Mouse (Mus musculus): ENCODE results near the gene Vamp4.
A peak's percentile ranks its signal among the peaks of the same experiment; 100 is the strongest.

The Vamp4 gene

DNA sequence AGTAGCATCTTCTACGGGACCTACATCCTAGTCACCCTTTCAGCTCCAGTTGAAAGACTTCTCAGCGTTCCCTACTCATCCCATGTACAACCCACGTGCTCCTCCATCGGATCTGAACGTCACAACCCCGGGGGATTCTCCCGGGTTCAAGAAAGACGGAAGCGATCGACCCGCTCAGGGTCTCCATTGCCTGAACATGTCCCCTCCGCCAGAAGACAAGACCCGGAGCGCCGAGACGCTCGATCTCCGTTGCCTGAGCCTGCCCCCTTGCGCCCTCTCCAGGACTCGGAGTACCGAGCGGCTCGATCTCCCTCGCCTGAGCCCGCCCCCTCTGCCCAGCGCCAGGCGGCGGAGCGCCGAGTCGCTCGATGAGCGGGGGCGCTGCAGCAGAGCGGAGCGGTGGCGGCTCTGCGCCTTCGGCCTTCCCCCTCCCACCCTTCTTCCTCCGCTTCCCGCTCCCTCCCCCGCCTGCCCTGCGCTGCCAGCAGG is at the start of gene Vamp4:
Gene Vamp4, plus strand, starts transcription at position 256 of the 489 bp plus-strand sequence.
- peak; percentile 97 for DNase-seq (ENCODE audit: extremely low spot score, low spot score)

DNA sequence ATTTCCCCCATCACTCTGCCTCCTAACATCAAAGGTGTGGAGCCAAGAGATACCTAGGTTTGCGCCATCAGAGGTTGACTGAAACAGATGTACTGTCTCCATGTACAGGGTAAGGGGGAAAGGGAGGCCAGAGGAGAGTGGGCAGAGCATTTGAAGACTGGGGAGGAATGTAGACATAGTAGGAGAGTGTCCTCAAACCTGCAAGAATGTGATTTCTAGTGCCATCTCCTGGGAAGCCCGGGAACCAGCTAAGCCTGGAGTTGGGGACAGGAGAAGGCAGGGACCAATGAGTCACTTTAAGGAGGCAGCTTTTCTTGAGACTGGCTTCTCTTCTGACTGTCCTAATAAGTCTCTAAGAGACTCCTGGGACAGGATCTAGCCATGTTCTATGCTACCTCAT is 40.7 kb upstream of the Vamp4 start:
- DNase-seq (ENCODE audit: extremely low spot score, low spot score), result no peak

DNA sequence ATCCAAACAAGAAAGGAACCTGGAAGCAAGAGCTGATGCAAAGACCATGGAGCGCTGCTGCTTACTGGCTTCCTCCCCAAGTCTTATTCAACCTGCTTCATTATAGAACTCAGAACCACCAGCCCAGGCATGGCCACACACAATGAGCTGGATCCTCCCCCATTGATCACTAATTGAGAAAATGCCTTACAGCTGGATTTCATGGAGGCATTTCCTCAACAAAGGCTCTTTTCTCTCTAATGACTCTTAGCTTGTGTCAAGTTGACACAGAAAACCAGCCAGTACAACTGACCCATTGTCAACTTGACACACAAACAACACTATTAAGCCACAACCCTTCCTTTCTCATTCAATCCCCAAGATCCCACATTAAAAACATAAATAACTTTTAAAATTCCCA is 39.6 kb upstream of the Vamp4 start:
- DNase-seq (ENCODE audit: extremely low spot score, low spot score), result no peak

DNA sequence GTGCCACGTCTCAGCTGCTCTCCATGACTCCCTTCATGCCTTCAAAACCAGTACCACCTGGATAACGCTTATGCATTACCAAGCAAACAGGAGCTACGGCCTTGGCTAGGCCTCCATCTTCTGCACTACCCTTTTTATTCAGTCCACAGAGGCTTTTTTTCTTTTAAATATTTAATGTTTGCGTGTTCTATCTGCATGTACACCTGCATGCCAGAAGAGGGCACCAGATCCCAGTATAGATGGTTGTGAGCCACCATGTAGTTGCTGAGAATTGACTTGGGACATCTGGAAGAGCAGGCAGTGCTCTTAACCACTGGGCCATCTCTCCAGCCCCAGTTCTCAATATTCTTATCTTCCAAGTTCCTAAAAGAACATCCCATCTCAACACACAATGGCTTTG is 38.7 kb upstream of the Vamp4 start:
- no peak for DNase-seq (ENCODE audit: extremely low spot score, low spot score)

DNA sequence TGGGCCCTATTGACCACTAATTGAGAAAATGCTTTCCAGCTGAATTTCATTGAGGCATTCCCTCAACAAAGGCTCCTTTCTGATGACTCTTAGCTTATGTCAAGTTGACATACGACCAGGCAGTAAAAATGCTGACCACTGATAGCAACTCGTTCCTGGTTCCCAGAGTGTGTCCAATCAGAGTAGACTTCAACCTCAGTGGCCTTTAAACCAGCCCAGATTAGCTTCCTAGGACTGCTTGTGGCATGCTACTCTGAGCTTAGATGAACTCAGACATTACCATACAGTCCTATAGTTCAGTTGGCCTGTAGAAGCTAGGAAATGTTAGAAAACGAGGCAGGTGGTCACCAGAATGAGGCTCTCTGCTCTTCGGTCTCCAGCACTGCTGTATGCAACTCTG is 38.0 kb upstream of the Vamp4 start:
- DNase-seq (ENCODE audit: extremely low spot score, low spot score), result no peak

DNA sequence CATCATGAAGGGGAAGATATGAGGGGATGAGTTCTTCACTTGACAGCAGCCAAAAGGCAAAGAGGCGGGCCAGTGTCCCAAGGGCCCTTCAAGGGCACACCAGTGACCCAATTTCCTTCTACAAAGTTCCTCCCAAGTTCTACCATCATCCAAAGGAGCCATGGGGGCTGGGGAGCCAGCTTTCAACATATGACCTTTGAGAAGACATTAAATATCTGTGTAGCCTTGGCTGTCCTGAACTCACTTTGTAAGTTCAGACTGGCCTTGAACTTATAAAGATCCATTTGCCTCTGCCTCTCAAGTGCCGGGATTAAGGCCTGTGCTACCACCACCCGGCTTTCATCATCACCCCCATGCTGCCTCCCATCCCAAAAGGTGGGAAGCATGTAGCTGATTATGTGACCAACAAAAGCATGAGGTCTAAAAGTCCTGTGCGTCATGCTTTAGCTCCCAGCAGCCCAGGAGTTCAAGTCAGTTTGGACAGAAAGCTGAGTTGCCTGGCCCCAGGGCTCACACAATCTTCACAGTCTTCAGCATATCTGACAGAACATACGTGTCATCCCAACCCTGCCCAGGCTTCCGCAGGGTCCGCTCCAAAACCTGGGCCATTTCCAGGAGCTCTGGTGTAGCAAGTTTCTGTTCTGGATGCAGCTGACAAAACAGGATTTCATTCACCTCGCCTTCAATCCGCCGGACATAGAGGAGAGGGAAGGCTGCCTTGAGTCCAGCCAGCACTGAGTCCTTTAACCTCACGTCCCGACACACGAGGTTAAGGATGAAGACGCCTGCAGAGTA is 36.4 kb upstream of the Vamp4 start:
- no peak for DNase-seq (ENCODE audit: extremely low spot score, low spot score)

DNA sequence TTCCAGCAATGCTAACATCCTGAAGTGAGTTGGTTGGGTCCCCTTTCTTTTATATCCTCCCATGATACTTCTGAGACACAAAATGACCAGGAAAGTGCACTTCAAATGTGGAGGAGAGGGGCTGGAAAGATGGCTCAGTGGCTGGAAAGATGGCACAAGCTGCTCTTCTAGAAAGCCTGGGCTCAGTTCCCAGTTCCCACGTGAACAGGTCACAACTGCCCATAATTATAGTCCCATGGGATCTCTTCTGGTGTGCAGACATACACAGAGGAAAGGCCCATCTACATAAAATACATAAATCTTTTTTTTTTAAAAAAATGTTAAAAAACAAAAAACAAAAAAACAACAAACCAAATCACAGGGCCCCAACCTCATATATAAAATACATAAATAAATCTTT is 27.1 kb upstream of the Vamp4 start:
- DNase-seq (ENCODE audit: extremely low spot score, low spot score), result no peak

DNA sequence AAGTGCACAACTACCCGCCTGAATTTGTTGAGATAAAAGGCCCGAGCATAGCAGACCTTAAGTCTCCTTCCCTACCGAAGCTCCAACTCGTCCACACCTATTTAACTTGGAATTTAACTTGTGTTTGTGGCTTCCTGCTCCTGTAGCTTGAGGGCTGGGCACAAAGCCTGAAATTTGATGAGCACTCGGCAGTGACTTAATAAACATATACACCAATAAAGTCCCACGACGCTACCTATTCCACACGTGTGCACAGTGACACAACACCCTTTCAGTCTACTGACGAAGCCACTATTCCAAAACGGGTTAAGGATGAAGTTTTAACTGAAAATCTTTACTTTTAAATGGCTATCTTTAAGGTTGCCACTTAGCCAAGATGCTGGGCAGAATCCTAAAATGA is 22.7 kb upstream of the Vamp4 start:
- DNase-seq (ENCODE audit: extremely low spot score, low spot score), result no peak

DNA sequence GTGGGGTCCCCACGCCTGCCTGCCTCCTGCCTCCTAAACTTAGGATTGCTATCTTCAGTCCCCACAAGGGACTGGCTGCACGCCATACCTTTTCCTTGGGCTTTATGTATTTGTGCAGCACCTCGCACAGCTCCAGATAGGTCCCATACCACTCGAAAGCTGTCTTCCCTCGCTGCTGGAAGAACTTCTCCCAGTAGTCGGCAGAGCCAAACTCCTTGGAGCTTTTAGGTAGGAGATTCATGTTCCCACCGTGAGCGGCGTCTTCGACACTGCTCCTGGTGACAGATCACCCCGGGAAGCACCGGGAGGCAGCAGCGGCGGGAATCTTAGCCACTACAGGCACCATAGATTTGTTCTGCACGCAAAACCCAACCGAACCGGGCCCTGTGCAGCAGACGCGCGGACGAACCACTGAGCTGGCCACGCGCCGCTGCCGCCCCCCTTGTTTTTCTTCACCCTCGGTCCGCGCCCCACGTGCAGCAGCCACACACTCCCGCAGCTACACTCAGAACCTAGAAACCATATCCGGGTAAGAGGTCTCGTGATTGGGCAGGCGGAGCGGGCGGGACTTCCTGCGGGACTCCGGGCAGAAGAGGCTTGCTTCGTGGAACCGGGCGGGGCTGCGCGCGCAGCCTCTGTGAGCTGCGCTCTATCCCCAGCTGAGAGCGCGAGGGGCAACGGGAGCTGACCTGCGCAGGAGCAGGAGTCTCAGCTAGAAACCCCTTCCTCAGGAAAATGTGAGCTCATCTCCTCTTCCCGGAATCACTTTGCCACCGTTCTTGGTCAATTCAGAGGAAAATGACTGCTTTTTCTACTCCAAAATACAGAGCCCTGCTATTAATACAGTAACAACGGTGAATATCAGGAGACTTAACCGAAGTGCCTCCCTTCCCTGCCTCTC is 22.0 kb upstream of the Vamp4 start, which contains the start of gene Mettl13:
Gene Mettl13, minus strand, starts transcription at position 536 of the 901 bp plus-strand sequence.
- peak; percentile 92 for DNase-seq (ENCODE audit: extremely low spot score, low spot score)

DNA sequence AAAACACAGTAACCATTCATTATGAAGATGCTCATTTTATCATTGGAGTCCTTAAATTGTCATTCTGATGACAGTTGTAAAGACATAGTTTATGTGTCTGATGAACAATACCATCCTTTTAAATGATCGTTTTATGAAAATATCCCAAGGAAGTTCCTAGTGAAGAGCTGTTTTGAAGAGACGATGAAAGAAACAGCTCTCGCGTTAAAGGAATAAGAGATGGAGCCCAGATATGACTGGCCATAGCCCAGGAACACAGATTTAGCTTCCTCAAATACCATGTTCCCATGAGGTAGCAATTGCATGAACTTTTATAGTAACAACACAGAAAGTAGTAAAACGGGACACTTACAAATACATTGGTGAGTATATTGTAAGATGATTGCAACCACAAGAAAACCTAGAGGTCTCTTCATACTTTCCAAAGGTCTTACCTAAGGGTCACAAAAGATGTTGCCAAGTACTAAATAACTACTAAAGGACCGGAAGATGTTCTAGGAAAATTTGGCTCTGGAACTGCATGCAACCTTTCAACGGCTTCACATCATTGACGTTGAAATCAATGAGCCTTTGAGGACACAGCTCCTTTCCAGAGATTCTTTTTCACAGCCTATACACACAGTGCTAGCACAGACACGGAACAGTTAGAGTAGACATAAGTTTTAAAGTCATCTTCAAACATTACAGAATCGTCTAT is 21.2 kb upstream of the Vamp4 start:
- no peak for DNase-seq (ENCODE audit: extremely low spot score, low spot score)

DNA sequence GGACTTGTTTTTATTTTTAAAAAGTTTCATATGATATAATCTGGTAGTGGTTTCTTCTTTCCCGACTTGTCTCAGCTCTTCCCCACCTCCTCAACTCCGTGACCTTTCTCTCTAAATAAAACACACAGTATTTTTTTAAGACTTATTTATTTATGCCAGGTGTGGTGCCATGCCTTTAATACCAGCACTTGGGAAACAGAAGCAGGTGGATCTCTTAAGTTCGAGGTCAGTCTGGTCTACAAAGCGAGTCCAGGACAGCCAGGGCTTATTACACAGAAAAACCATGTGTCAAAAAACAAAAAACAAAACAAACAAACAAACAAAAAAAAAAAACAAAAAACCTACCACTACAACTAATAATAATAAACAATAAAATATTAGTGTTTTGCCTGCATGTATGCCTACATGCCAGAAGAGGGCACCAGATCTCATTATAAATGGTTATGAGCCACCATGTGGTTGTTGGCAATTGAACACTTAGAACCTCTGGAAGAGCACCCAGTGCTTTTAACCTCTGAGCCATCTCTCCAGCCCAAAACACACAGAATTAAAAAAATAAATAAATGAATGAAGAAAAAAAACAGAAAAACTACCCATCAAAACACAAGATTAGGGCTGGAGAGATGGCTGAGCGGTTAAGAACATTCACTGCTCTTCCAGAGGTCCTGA is 20.6 kb upstream of the Vamp4 start:
- no peak for DNase-seq (ENCODE audit: extremely low spot score, low spot score)

DNA sequence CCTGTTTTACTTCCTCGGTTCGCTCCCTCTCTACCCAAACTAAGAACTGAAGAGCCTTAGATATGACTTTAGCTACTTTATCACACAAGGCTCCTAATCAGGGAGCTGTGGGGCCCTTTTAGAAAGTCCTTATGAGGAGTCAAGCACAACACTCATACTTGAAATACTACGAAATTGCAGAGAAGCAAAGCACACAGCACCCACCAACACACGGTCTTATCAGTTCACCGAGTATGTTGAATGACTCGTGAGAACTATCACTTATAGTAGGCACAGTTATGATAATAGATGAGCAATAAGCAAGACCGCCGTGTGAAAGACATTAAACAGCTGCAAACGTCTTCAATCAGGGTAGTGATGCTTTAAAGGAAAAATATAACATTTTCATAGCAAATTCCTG is 17.4 kb upstream of the Vamp4 start:
- no peak for DNase-seq (ENCODE audit: extremely low spot score, low spot score)

DNA sequence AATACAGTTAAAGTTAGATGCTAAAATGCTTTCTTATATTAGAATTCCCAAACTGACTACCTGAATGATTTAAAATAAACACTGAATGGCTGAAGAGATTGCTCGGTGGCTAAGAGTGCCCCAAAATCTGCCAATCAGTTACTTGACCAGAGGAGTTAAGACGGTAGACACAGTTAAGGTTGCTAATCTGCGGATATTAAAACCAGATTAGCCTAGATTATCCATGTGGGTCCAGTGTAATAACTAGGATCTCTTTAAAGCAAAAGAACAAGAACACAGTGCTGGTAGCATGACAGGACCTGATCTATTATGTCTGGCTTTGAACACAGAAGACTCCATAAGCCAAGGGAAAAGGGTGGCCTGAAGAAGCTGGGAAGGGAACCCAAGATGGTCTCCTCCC is 16.1 kb upstream of the Vamp4 start:
- no peak for DNase-seq (ENCODE audit: extremely low spot score, low spot score)

DNA sequence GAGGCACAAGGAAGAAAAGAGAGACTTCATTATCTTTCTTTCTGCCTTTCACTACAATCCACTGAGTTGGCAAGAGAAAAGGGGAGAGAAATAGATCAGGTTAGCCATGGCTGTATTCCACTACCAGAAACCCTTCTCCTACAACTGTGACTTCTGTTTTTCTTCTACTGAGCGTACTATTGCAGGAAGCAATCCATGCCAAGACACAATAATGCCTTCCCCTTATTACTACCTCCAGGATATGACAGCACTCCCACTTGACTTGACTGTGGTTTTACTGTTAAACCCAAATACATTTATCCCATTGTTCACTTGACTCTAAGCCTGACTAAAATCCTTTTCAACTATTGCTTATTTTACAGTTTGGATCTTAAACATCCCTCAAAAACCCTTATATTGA is 7.1 kb upstream of the Vamp4 start:
- DNase-seq (ENCODE audit: extremely low spot score, low spot score), result no peak

DNA sequence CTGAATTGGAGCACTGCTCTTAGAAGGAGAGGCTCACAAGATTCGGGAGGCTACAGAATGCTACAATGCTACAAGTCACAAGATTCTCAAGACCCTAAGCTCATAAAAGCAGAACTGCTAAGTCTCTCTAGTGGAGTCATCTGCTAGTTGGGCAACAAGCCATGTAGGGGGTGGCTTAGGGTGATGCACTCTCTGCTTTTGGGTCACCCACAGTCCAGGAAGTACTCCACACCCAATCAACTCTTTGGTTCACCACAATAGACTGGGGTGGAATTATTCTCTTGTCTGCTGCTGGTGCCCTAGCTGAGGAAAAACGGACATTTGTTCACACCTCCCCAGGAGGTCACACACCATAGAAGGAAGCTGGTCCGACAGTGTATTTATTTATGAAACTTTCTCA is 5.3 kb upstream of the Vamp4 start:
- no peak for DNase-seq (ENCODE audit: extremely low spot score, low spot score)

DNA sequence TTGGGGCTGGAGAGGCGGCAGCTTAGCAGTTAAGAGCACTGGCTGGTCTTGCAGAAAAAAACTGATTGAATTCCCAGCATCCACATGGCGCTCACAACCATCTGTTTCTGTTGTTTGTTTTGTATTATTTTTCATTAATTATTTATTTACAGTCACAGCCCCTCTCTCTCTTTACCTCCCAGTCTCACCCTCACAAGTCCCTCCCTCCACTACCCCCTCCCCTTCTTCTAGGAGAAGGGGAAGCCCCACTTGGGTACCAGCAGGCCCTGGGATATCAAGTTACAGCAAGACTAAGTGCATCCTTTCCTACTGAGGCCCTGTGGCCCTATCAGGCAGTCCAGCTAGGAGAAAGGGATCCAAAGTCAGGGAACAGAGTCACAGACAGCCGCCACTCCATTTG is 3.0 kb upstream of the Vamp4 start:
- peak; percentile 28 for DNase-seq (ENCODE audit: extremely low spot score, low spot score)

DNA sequence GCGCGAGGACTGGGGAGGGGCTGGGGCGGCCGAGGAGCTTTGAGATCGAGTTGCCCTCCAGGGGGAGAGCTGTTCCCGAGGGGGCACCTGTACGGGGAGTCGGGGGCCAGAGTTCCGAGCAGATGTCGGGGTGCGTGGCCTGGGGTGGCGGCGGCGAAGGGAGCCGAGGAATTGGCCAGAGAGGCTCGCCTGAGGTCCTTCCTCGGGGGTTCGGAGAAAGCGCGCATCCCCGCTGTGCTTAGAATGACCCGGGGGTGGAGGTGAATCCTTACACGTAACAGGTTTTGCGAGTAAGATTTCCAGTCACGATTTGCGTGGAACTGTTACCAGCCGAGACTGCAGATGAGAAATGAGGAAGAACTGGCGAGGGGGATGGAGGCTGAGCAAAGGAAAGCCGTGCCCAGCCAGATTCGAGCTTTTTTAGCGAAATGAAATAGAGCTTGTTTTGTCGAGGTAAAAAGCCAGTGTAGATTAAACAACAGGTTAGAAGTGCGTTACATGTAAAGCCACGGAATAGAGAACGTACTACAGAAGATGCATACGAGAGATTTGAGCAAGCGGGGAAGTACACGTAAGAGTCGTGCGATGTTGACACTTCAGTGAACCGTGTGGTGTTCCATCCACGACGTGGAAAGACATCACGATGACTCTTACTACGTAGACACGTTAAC is 751 bp downstream of the Vamp4 start:
- no peak for DNase-seq (ENCODE audit: extremely low spot score, low spot score)

DNA sequence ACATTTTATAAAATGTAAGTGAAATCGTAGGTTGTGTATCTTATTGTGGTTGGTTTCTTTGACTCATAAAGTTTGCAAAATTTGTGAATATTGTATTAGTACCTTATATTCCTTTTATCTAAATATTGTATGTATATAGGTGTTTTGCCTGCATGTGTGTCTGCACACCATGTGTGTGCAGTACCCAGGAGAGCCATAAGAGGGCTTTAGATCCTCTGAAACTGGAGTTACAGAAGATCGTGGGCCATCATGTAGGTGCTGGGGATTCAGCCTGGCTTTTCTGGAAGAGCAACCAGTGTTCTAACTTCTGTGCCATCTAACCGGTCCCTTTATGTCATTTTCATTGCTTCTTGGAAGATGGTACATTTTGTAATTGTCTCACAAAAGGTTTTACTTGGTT is 4.8 kb downstream of the Vamp4 start:
- no peak for DNase-seq (ENCODE audit: extremely low spot score, low spot score)

DNA sequence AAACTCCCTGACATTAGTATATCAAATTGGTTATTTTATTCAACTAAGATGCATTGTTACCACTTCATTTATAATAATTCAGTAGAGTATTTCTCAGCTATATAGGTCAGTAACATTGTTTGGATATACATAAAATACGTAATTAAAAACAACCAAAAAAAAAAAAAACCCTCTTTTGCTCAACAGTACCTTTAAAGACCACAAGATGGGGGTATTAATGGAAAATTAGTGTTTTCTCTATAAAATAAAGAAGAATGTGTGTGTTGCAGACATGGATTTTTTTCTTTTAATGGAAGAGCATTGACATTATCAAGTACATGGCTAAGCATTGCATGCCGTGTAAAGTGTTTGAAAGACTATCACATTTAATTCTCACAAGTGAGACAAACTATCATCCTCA is 12.6 kb downstream of the Vamp4 start:
- DNase-seq (ENCODE audit: extremely low spot score, low spot score), result no peak

DNA sequence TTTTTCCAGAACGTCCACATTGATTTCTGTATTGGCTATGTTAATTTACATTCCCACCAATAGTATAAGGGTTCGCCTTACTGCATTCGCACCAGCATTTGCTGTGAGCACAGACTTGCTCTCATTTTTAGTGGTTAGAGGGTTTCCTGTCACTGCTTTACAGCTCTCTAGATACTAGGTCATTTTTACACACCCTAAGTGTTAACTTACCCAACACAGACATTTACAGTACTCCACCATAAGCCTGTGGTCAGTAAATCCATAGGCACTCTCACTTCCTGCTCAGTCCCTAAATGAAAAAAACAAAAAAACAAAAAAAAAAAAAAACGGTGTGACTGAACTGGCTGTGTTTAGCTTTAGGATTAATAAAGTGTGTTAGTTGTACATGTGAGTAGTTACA is 16.0 kb downstream of the Vamp4 start:
- DNase-seq (ENCODE audit: extremely low spot score, low spot score), result no peak

DNA sequence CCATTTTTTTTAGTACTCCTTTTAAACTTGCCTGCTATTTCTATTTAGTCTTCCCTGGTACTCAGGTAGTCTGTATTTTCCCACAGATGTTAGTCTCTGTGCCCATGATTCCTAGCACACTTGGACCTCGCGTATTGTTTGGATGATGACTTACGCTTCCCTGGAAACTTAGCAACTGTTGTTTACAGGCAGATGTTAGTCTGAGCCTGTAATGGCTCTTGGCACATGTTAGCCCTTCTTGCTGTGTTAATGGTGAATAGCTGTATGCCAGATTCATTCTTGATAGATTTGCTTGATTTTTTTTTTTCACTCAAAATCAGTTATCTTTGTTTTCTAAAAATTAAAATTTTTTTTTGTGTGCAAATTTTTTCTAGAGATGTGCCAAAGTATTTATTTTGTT is 18.3 kb downstream of the Vamp4 start:
- no peak for DNase-seq (ENCODE audit: extremely low spot score, low spot score)

Data from neural tube, embryonic 10.5 days (tissue).